Mouse (Mus musculus) spleen, adult 2 months (tissue): ENCODE measurements at regions not wholly inside any gene's neighbourhood (a gene's known extent, or its start where the extent isn't known, plus 50 kb on each side); places are given as distances from the start of the nearest gene placed in this dataset.

Experiments used
- CTCF ChIP-seq: fragments of 200-500 bp; IDR thresholded peaks from 2 replicates; pipeline ENCODE4 v1.5.1; 2011; ENCODE audit warnings: mild to moderate bottlenecking, inconsistent platforms; ENCODE audit not compliant: insufficient read depth, insufficient read length, insufficient replicate concordance; ENCODE audit errors: extremely low read depth
- POLR2A ChIP-seq: fragments of 200-500 bp; IDR thresholded peaks from 2 replicates; pipeline ENCODE4 v1.6.1; 2011; ENCODE audit warnings: low read depth, low read length, inconsistent platforms

DNA sequence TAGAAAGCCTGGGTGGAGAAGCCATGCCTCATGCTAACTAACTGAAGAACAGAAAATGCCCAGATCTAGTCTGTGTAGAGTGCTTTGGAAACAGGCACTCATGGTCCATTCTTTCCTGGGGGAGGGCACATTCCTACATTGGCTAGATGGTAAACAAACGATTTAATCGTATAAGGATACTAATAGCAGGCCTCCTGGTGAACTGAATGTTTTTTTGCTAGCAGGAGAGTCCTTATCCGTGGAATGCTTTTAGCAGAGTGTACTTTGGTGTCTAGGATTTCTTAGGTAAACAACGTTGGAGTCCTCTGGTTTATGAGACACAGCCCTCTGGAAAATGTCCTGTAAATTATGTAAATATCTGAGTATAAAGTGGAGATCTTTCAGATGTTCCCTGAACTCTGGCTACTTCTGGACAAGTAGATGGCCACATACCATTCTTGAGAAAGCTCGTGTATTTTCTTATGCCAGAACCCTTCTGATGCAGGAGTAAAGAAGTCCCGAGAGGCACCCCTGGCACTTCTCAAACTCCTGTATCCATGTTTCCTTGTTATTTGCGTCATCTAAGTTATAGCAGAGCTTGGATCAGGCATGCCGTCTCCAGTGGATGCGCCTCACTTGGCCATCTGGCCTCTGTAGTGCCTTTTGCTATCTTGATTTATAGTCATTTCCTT is 216.6 kb upstream of the Kif2a start:
- TF ChIP-seq CTCF (no peak), POLR2A (no peak)
